Mouse (Mus musculus): ENCODE measurements around the gene Arhgap31.

- TF ChIP-seq CTCF (IDR thresholded peaks at IDR 0.05; ENCODE audit: low read depth) (no peak), EP300 (IDR thresholded peaks at IDR 0.05; ENCODE audit: low read depth) (no peak)
Observed at GRCm38 (mm10) chr16:38653390-38653871, 59.6 kb downstream of the Arhgap31 start.
